Mouse (Mus musculus) small intestine, adult 2 months (tissue): ENCODE measurements around the gene Iqcd. TPM values are rescaled to one million over a fixed set of nuclear protein-coding genes. Genes with fewer than 3 reads are reported as not detected.

Experiments
- H3K27ac ChIP-seq: fragments of 200-500 bp; 2 replicates; pipeline ENCODE4 v1.5.1; 2012; ENCODE audit warnings: low read depth, low read length, control low read depth, inconsistent platforms; ENCODE audit not compliant: insufficient read depth
- H3K27me3 ChIP-seq: fragments of 200-500 bp; 2 replicates; pipeline ENCODE4 v1.6.1; 2012; ENCODE audit warnings: mild to moderate bottlenecking, moderate library complexity, low read length, inconsistent platforms; ENCODE audit not compliant: control insufficient read depth, insufficient read depth
- H3K36me3 ChIP-seq: fragments of 200-500 bp; 2 replicates; pipeline ENCODE4 v1.6.1; 2012; ENCODE audit warnings: mild to moderate bottlenecking, low read length, control low read depth, inconsistent platforms; ENCODE audit not compliant: control insufficient read depth, insufficient read depth
- H3K4me1 ChIP-seq: fragments of 200-500 bp; 2 replicates; pipeline ENCODE4 v1.6.1; 2012; ENCODE audit warnings: low read length, inconsistent platforms, mixed read lengths; ENCODE audit not compliant: control insufficient read depth, insufficient read depth, insufficient read length
- H3K4me3 ChIP-seq: fragments of 200-500 bp; 2 replicates; pipeline ENCODE4 v1.5.1; 2012; ENCODE audit warnings: low read depth, mild to moderate bottlenecking, control low read depth, inconsistent platforms, low read length, moderate library complexity
- CTCF ChIP-seq: fragments of 200-500 bp; IDR thresholded peaks from 2 replicates; pipeline ENCODE4 v1.5.1; 2012; ENCODE audit warnings: low read depth, mild to moderate bottlenecking, control low read depth, inconsistent platforms, low read length, moderate library complexity, mixed read lengths; ENCODE audit not compliant: insufficient replicate concordance, insufficient read length; ENCODE audit errors: extremely low read depth
- POLR2A ChIP-seq: fragments of 200-500 bp; IDR thresholded peaks from 2 replicates; pipeline ENCODE4 v1.6.1; 2012; ENCODE audit warnings: low read depth, mild to moderate bottlenecking, control low read depth, inconsistent platforms, low read length, moderate library complexity
- WGBS: fragments of 180-500 bp; shearing (Covaris S2); methylation state at CpG from one replicate; pipeline ENCODE4 v1.1.7; 2018; 5-methylcytosine and 5-hydroxymethylcytosine counted together
- polyA plus RNA-seq: library from polyadenylated mRNA; depleted of rRNA; stranded (reverse); fragments of >200 nt; gene quantifications from 2 replicates; pipeline ENCODE4 v1.2.3, GENCODE M21; 2012

Gene Iqcd
- polyA plus RNA-seq, 1 experiment, result 0.25 TPM

- H3K4me3 ChIP-seq, result peak overlapping the region; percentile 12
- H3K4me1 ChIP-seq, result peaks cover 24% of the 10 kb centered on the region
- WGBS, result 5% methylated on average over 16 of the region's 16 CpGs
- no peak for TF ChIP-seq POLR2A
- no peak for TF ChIP-seq CTCF
- no peaks in the 10 kb centered on the region for H3K27me3 ChIP-seq
- H3K27ac ChIP-seq, result 0 out of 2 replicates have a peak overlapping the region, but pooled peaks have one; percentile 27
- H3K36me3 ChIP-seq, result peaks cover 12% of the 10 kb centered on the region; the same call in 1 of the 2 replicates
Observed at GRCm38 (mm10) chr5:120560616-120561311, 28.1 kb upstream of the Iqcd start.

- no peaks in the 10 kb centered on the region for H3K27me3 ChIP-seq
- H3K4me1 ChIP-seq, result peaks cover 45% of the 10 kb centered on the region
- H3K36me3 ChIP-seq, result 0 out of 2 replicates have a peak, but pooled peaks cover 2% of the 10 kb centered on the region
- H3K4me3 ChIP-seq, result no peak overlapping the region
- 52% methylated on average over 28 of the region's 28 CpGs for WGBS
- no peak for TF ChIP-seq POLR2A
- TF ChIP-seq CTCF, result no peak
- peak overlapping the region; percentile 39 for H3K27ac ChIP-seq
Observed at GRCm38 (mm10) chr5:120562956-120563913, 25.6 kb upstream of the Iqcd start.

DNA sequence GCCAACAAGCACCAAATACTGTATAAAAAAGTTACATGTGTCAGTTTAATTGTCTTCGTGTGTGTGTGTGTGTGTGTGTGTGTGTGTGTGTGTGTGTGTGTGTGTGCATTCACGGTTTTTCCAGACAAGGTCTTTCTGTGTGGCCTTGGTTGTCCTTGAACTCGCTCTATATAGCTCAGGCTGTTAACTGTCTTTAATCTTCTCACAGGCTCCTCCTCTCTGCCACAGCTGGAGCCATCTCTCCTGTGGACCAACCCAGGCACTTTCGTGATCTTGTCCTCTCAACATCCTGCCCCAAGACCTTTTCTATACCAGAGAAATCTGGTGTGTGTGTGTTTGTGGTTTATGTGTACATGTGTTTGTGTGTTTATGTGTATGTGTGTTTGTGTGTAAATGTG lies 24.9 kb upstream of the Iqcd start:
- WGBS, result 30% methylated on average over 4 of the region's 4 CpGs
- H3K27me3 ChIP-seq, result no peaks in the 10 kb centered on the region
- 0 out of 2 replicates have a peak, but pooled peaks cover 2% of the 10 kb centered on the region for H3K36me3 ChIP-seq
- peak overlapping the region; percentile 47 for H3K27ac ChIP-seq
- no peak for TF ChIP-seq CTCF
- TF ChIP-seq POLR2A, result no peak
- peaks cover 46% of the 10 kb centered on the region for H3K4me1 ChIP-seq
- H3K4me3 ChIP-seq, result no peak overlapping the region

- no peaks in the 10 kb centered on the region for H3K27me3 ChIP-seq
- H3K4me3 ChIP-seq, result no peak overlapping the region
- peaks cover 48% of the 10 kb centered on the region for H3K4me1 ChIP-seq
- H3K27ac ChIP-seq, result no peak overlapping the region
- H3K36me3 ChIP-seq, result no peaks in the 10 kb centered on the region
- no peak for TF ChIP-seq CTCF
- TF ChIP-seq POLR2A, result no peak
- WGBS, result 55% methylated on average over 15 of the region's 15 CpGs
Observed at GRCm38 (mm10) chr5:120565171-120565905, 23.5 kb upstream of the Iqcd start.

- WGBS, result 31% methylated on average over 5 of the region's 5 CpGs
- TF ChIP-seq POLR2A, result no peak
- no peak for TF ChIP-seq CTCF
- Histone ChIP-seq H3K36me3 (no peaks in the 10 kb centered on the region), H3K27ac (peak overlapping the region; percentile 51; the same call in 1 of the 2 replicates), H3K4me3 (no peak overlapping the region), H3K4me1 (peaks cover 50% of the 10 kb centered on the region), H3K27me3 (no peaks in the 10 kb centered on the region)
Observed at GRCm38 (mm10) chr5:120566101-120566500, 22.7 kb upstream of the Iqcd start.

GRCm38 (mm10) chr5:120566681-120567252 lies 22.0 kb upstream of the Iqcd start:
- Histone ChIP-seq H3K27ac (peak overlapping the region; percentile 51), H3K36me3 (no peaks in the 10 kb centered on the region), H3K27me3 (no peaks in the 10 kb centered on the region), H3K4me3 (no peak overlapping the region), H3K4me1 (peaks cover 51% of the 10 kb centered on the region)
- TF ChIP-seq CTCF, result no peak
- TF ChIP-seq POLR2A, result no peak
- WGBS, result 31% methylated on average over 9 of the region's 9 CpGs
